Mouse (Mus musculus): ENCODE measurements around the gene 1700025B11Rik. TPM values are rescaled to one million over a fixed set of nuclear protein-coding genes. Genes with fewer than 3 reads are reported as not detected.
"Not testable (repeated sequence)": the region's sequence is repeated elsewhere in the genome, so short reads cannot be mapped to it uniquely, and the experiment has no call there.

The 1700025B11Rik gene
- not detected for total RNA-seq (2021)
- long read RNA-seq, experiment 1: 0 reads
- long read RNA-seq, experiment 2: 0 reads

DNA sequence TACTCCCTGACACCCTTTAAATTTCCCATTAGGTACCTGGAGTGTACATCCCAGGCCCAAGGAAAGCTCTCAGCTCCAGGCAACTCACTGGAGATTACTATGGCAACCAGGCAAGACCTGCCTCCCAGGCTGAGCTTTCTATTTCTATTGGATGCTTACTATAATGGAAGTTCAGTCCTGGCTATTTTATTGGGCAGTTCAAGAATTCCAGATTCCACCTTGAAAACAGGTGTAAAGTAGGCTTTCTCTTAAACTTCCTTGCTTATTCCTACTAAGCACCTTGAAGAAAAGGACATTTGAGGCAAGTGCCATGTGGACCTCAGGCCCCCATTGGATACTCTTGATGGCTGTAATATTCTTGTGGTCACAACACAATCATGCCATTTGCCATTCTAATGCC, at the start of gene 1700025B11Rik:
Gene 1700025B11Rik (minus strand): TSS at position 101 of the 400 bp plus-strand sequence.
- intact Hi-C loops (cut with DNase I): no loop called here

GRCm38 (mm10) chr15:77606069-77606468, 44.4 kb upstream of the 1700025B11Rik start:
- no peak for DNase-seq (ENCODE audit: low spot score in 2 of 2)
- intact Hi-C loops (cut with DNase I): no loop called here

More for the DNA sequence above, at the start of gene 1700025B11Rik:
- DNase-seq (ENCODE audit: low spot score in 2 of 2): no peak

GRCm38 (mm10) chr15:77598958-77599357, 37.3 kb upstream of the 1700025B11Rik start, which contains the start of gene Gm36245:
Gene Gm36245, plus strand, starts transcription at chr15:77599258.
- DNase-seq (ENCODE audit: low spot score in 2 of 2): peak in 1 of 2 experiments; percentile 10
- intact Hi-C loops (cut with DNase I): no loop called here

GRCm38 (mm10) chr15:77598429-77598828, 36.7 kb upstream of the 1700025B11Rik start:
- DNase-seq (ENCODE audit: low spot score in 2 of 2): no peak
- intact Hi-C loops (cut with DNase I): no loop called here

DNA sequence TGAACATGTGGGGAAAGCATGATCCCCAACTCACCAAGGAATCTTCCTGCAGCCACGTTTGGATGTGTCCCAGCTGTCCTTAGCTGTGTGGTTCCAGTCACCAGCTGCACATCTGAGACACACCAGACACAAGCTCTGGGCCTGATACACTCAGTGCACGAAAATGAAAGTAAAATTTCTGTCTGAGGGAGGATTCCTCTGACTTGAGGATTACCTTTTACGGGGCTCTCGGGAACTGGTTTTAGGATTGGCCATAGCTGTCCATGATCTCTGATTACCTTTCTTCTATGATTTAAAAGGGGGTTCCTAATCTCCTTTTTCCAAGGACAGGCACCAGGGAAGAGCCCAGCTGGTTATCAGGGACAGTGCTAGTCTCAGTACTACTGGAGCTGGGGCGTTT, 34.3 kb upstream of the 1700025B11Rik start, which contains the start of gene Apol10b:
Gene Apol10b (minus strand): TSS at position 165 of the 400 bp plus-strand sequence.
- DNase-seq (ENCODE audit: low spot score in 2 of 2): no peak
- intact Hi-C loops (cut with DNase I): no loop called here

- intact Hi-C loops (cut with DNase I): no loop called here
These were observed 31.9 kb upstream of the 1700025B11Rik start for GRCm38 (mm10) chr15:77593557-77593956.

GRCm38 (mm10) chr15:77590881-77591280, 29.2 kb upstream of the 1700025B11Rik start:
- DNase-seq (ENCODE audit: low spot score in 2 of 2): no peak
- intact Hi-C loops (cut with DNase I): no loop called here

More at GRCm38 (mm10) chr15:77593557-77593956, 31.9 kb upstream of the 1700025B11Rik start:
- DNase-seq (ENCODE audit: low spot score in 2 of 2): no peak

GRCm38 (mm10) chr15:77588981-77589380, 27.3 kb upstream of the 1700025B11Rik start:
- intact Hi-C loops (cut with DNase I): no loop called here
- DNase-seq (ENCODE audit: low spot score in 2 of 2): no peak

GRCm38 (mm10) chr15:77587026-77587425, 25.3 kb upstream of the 1700025B11Rik start:
- DNase-seq (ENCODE audit: low spot score in 2 of 2): no peak
- intact Hi-C loops (cut with DNase I): no loop called here

DNA sequence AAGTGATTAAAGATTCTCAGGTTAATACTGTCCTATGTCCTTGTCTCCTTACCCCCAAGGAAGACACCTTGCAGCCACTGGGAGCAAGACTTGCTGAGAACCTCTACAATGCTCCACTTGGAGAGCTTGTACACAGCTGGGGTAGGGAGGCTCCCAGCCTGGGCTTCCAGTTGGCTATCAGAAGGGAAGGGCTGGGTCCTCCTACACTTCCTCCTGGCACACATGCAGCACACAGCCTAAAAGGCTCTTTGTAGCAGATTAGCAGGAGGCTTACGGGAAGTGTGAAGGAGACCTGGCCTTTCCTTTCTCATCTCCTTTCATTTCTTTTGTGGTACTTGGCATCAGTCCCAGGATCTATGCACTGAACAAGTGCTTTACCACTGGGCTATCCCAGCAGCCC, 20.0 kb upstream of the 1700025B11Rik start:
- intact Hi-C loops (cut with DNase I): no loop called here

DNA sequence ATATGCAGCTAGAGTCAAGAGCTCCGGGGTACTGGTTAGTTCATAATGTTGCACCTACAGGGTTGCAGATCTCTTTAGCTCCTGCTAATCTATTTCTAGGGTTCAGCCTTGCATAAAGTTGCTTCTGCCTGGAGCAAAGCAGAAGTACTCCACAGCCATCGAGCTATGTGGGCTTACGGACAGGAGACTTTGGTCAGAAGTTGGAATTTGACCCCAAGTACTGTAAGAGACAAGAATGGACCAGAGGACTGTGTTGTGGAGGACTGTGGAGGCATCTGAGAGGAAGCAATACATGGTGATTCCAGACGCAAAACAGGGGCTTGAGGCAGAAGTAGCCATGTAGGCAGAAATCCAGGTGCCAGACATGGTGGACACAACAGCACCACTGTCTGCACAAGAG, 17.6 kb upstream of the 1700025B11Rik start:
- no peak for DNase-seq (ENCODE audit: low spot score in 2 of 2)
- intact Hi-C loops (cut with DNase I): no loop called here

More for the DNA sequence above, 20.0 kb upstream of the 1700025B11Rik start:
- DNase-seq (ENCODE audit: low spot score in 2 of 2): peak; percentile 7 to 18

DNA sequence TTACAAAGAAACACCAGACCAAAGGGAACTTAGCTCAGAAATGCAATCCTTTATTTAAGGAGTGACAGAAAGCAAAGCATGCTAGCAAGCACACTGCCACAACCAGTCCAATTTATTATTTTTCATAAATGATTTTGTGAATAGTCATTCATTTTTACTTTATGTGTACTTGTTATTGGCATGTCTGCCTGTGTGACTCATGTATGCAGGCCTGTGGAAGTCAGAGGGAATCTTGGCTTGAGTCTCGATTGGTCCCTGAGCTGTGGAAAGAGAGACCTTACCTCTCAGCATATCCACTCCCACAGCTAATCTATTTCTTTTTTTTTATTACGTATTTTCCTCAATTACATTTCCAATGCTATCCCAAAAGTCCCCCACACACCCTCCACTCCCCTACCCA, 17.1 kb upstream of the 1700025B11Rik start:
- no peak for DNase-seq (ENCODE audit: low spot score in 2 of 2)
- intact Hi-C loops (cut with DNase I): no loop called here

GRCm38 (mm10) chr15:77563219-77563618, 1.5 kb upstream of the 1700025B11Rik start:
- no peak for DNase-seq (ENCODE audit: low spot score in 2 of 2)
- intact Hi-C loops (cut with DNase I): no loop called here

GRCm38 (mm10) chr15:77539221-77539620, 22.5 kb downstream of the 1700025B11Rik start:
- intact Hi-C loops (cut with DNase I): loop anchor here (10.0 kb wide), 1 partner anchor 76 kb away; no protein-coding TSS in a partner anchor
- not testable (repeated sequence) for DNase-seq (ENCODE audit: low spot score in 2 of 2)

GRCm38 (mm10) chr15:77533216-77533615, 28.5 kb downstream of the 1700025B11Rik start, which contains the start of gene Apol7c:
Gene Apol7c, minus strand, starts transcription at chr15:77533316.
- DNase-seq (ENCODE audit: low spot score in 2 of 2): no peak
- intact Hi-C loops (cut with DNase I): loop anchor here (10.0 kb wide), 1 partner anchor 82 kb away; no protein-coding TSS in a partner anchor

DNA sequence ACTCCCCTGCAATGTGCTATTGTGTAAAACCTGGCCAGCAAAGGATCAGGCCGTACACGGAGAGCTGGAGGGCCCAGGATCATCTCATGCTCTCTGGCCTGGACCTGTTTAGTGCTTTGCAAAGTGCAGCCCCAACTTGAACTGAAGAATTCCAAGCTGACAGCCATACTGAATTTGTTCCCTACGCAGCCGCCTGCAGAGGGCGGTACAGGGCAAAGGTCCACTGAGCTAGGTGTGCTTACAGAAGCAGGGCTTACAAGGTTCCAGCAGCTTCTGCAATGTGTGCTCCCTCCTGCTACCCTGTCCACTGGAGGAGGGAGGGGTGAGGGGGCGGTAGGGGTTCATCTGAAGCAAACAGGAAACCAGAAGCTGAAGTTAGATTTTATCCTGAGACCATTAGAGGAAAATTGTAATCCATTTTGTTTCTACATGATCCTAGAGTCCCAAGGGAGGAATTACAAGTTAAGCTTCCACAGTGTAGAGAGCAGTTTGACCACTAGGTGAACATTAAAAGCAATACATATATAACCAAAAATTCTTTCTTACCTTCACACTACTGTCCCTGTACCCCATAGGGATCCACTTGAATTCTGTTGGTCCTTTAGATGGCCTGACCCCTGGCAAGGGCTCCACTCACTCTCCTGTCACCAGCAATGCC, 38.4 kb downstream of the 1700025B11Rik start:
- intact Hi-C loops (cut with DNase I): not testable (repeated sequence)
- peak; percentile 37 to 51 for DNase-seq (ENCODE audit: low spot score in 2 of 2)

- intact Hi-C loops (cut with DNase I): loop anchor here (2.0 kb wide), 1 partner anchor 110 kb away; no protein-coding TSS in a partner anchor
- not testable (repeated sequence) for DNase-seq (ENCODE audit: low spot score in 2 of 2)
These were observed 41.1 kb downstream of the 1700025B11Rik start for GRCm38 (mm10) chr15:77520596-77520995.
